Mouse (Mus musculus) small intestine, adult 2 months (tissue): ENCODE results near the gene Mllt11.

Experiments
- CTCF ChIP-seq: fragments of 200-500 bp; IDR thresholded peaks from 2 replicates; pipeline ENCODE4 v1.5.1; 2012; ENCODE audit warnings: low read depth, mild to moderate bottlenecking, control low read depth, inconsistent platforms, low read length, moderate library complexity, mixed read lengths; ENCODE audit not compliant: insufficient replicate concordance, insufficient read length; ENCODE audit errors: extremely low read depth
- POLR2A ChIP-seq: fragments of 200-500 bp; IDR thresholded peaks from 2 replicates; pipeline ENCODE4 v1.6.1; 2012; ENCODE audit warnings: low read depth, mild to moderate bottlenecking, control low read depth, inconsistent platforms, low read length, moderate library complexity

GRCm38 (mm10) chr3:95173256-95173949 lies 58.6 kb downstream of the Mllt11 start:
- TF ChIP-seq POLR2A (no peak), CTCF (no peak)
